Mouse (Mus musculus): Measurements from ENCODE around the gene Aldh1a3. TPM values are rescaled to one million over a fixed set of nuclear protein-coding genes. Genes with fewer than 3 reads are reported as not detected.

The Aldh1a3 gene
- 0.69 TPM in 2 replicates for polyA plus RNA-seq (2015; fragmentation: Nextera tagmentation; extraction: Ambion mirVana)

- peak; percentile 52; the same call in 1 of the 2 replicates for ATAC-seq (ENCODE audit: insufficient read depth)
- H3K9ac ChIP-seq = no peak within 1 kb of the TSS
- WGBS (ENCODE audit: insufficient replicate concordance) = under 1% methylated on average over 55 of the region's 56 CpGs
Observed at GRCm38 (mm10) chr7:66427437-66428161, at the start of gene Aldh1a3. Aldh1a3 (minus strand) TSS chr7:66427517.

GRCm38 (mm10) chr7:66476289-66476688 is 49.0 kb upstream of the Aldh1a3 start:
- Histone ChIP-seq H3K4me2 (no peak overlapping the region), H3K4me1 (replicated peaks) (no peaks in the 10 kb centered on the region; the same call in 1 of the 2 replicates), H3K36me3 (replicated peaks) (no peaks in the 10 kb centered on the region), H3K4me3 (replicated peaks) (no peak overlapping the region), H3K9ac (no peak overlapping the region), H3K27me3 (no peaks in the 10 kb centered on the region), H3K27ac (replicated peaks) (no peak overlapping the region), H3K9me3 (replicated peaks) (no peaks in the 10 kb centered on the region)
- WGBS (ENCODE audit: insufficient replicate concordance) = 57% methylated on average over 8 of the region's 8 CpGs
- no peak for ATAC-seq (ENCODE audit: insufficient read depth)

More at GRCm38 (mm10) chr7:66427437-66428161, at the start of gene Aldh1a3:
- Histone ChIP-seq H3K27me3 (peaks cover 65% of the 10 kb centered on the region), H3K4me2 (peak within 1 kb of the TSS; percentile 57), H3K9me3 (replicated peaks) (no peaks in the 10 kb centered on the region), H3K4me1 (replicated peaks) (no peaks in the 10 kb centered on the region; the same call in 1 of the 2 replicates), H3K36me3 (replicated peaks) (no peaks in the 10 kb centered on the region), H3K4me3 (replicated peaks) (peak within 1 kb of the TSS; percentile 40), H3K27ac (replicated peaks) (no peak within 1 kb of the TSS)

GRCm38 (mm10) chr7:66471641-66472216 is 44.4 kb upstream of the Aldh1a3 start:
- no peaks in the 10 kb centered on the region for H3K9me3 ChIP-seq (replicated peaks)

GRCm38 (mm10) chr7:66466641-66467040 is 39.3 kb upstream of the Aldh1a3 start:
- Histone ChIP-seq H3K4me3 (replicated peaks) (no peak overlapping the region), H3K27ac (replicated peaks) (no peak overlapping the region), H3K9me3 (replicated peaks) (no peaks in the 10 kb centered on the region), H3K4me2 (no peak overlapping the region), H3K27me3 (no peaks in the 10 kb centered on the region), H3K36me3 (replicated peaks) (no peaks in the 10 kb centered on the region), H3K4me1 (replicated peaks) (no peaks in the 10 kb centered on the region), H3K9ac (no peak overlapping the region)
- WGBS (ENCODE audit: insufficient replicate concordance) = 79% methylated on average over 14 of the region's 14 CpGs
- ATAC-seq (ENCODE audit: insufficient read depth) = no peak

More at GRCm38 (mm10) chr7:66471641-66472216, 44.4 kb upstream of the Aldh1a3 start:
- Histone ChIP-seq H3K4me2 (no peak overlapping the region), H3K27me3 (no peaks in the 10 kb centered on the region), H3K27ac (replicated peaks) (no peak overlapping the region), H3K9ac (no peak overlapping the region), H3K4me3 (replicated peaks) (no peak overlapping the region), H3K4me1 (replicated peaks) (no peaks in the 10 kb centered on the region), H3K36me3 (replicated peaks) (no peaks in the 10 kb centered on the region)
- 64% methylated on average over 12 of the region's 12 CpGs for WGBS (ENCODE audit: insufficient replicate concordance)
- no peak for ATAC-seq (ENCODE audit: insufficient read depth)

GRCm38 (mm10) chr7:66465241-66465640 is 37.9 kb upstream of the Aldh1a3 start:
- no peak overlapping the region for H3K27ac ChIP-seq (replicated peaks)
- H3K4me2 ChIP-seq = no peak overlapping the region
- H3K4me3 ChIP-seq (replicated peaks) = no peak overlapping the region
- H3K27me3 ChIP-seq = no peaks in the 10 kb centered on the region
- WGBS (ENCODE audit: insufficient replicate concordance) = 64% methylated on average over 5 of the region's 5 CpGs
- H3K9ac ChIP-seq = no peak overlapping the region
- no peaks in the 10 kb centered on the region for H3K4me1 ChIP-seq (replicated peaks)
- ATAC-seq (ENCODE audit: insufficient read depth) = no peak
- H3K9me3 ChIP-seq (replicated peaks) = no peaks in the 10 kb centered on the region
- H3K36me3 ChIP-seq (replicated peaks) = no peaks in the 10 kb centered on the region

DNA sequence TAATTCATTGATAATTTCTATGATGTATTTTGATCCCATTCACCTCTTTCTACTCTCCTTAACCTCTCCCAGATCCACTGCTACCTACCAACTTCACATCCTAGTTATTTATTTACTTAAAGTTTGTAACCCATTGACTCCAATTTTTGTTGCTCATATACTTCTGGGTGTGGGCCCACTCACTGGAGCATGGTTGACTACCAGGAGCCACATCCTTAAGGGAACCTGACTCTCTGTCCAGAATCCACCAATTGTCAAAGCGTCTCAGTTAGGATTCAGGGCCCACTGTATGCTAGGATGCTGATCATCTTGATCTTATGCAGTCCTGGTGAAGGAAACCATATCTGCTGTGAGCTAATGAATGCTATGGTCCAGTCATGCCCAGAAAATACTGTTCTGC is 35.8 kb upstream of the Aldh1a3 start:
- Histone ChIP-seq H3K4me2 (no peak overlapping the region), H3K27ac (replicated peaks) (no peak overlapping the region), H3K4me3 (replicated peaks) (no peak overlapping the region), H3K36me3 (replicated peaks) (no peaks in the 10 kb centered on the region), H3K27me3 (no peaks in the 10 kb centered on the region), H3K9ac (no peak overlapping the region), H3K4me1 (replicated peaks) (no peaks in the 10 kb centered on the region), H3K9me3 (replicated peaks) (no peaks in the 10 kb centered on the region)
- WGBS (ENCODE audit: insufficient replicate concordance) = 70% methylated on average over 1 of the region's 1 CpGs
- ATAC-seq (ENCODE audit: insufficient read depth) = no peak

- no peak overlapping the region for H3K27ac ChIP-seq (replicated peaks)
- peaks cover 3% of the 10 kb centered on the region; the same call in 1 of the 2 replicates for H3K4me1 ChIP-seq (replicated peaks)
- 56% methylated on average over 12 of the region's 12 CpGs for WGBS (ENCODE audit: insufficient replicate concordance)
- no peak for ATAC-seq (ENCODE audit: insufficient read depth)
- H3K27me3 ChIP-seq = 0 out of 2 replicates have a peak, but pooled peaks cover 3% of the 10 kb centered on the region
- no peak overlapping the region for H3K4me3 ChIP-seq (replicated peaks)
- H3K4me2 ChIP-seq = no peak overlapping the region
- H3K36me3 ChIP-seq (replicated peaks) = no peaks in the 10 kb centered on the region
- no peaks in the 10 kb centered on the region for H3K9me3 ChIP-seq (replicated peaks)
- H3K9ac ChIP-seq = no peak overlapping the region
Observed at GRCm38 (mm10) chr7:66451622-66452295, 24.4 kb upstream of the Aldh1a3 start.

DNA sequence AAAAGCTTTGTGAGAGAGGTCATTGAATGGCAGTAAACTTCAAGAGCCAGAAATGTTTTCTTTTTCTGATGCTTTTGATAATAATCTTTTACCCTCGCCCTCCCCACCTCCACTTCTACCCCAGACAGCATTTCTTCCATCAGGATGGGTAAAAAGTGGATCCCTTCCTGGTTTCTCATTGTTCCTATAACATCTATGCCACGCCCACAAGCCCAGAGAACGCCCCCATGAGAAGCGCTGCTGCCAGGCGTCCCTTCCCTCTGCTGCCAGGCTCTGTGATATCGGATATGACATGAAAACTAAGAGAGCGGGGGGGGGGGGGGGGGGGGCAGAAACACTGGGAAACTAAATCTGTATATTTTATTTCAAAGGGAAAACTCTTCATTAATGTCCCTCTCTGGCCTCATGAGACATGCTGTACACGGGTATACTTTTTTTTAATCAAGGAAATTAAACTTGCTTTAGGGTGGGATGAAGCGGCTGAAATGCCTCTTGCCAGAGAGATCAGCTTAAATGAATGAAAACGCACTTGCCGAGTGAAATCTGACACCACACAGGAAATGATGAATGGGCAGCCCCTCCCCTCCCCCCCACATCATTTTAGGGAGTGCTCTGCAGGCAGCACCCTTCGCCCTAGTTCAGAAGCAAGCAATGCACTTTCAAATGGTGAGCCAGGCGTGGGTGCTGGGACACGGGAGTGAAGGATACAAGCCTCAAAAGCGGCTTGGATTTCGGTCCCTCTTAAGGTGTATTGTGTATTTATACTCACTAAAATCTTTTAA is 22.8 kb upstream of the Aldh1a3 start:
- H3K27me3 ChIP-seq = 0 out of 2 replicates have a peak, but pooled peaks cover 3% of the 10 kb centered on the region
- H3K4me3 ChIP-seq (replicated peaks) = no peak overlapping the region
- no peak for ATAC-seq (ENCODE audit: insufficient read depth)
- H3K27ac ChIP-seq (replicated peaks) = no peak overlapping the region
- H3K9me3 ChIP-seq (replicated peaks) = no peaks in the 10 kb centered on the region
- H3K4me1 ChIP-seq (replicated peaks) = peaks cover 3% of the 10 kb centered on the region; the same call in 1 of the 2 replicates
- H3K4me2 ChIP-seq = peak overlapping the region; percentile 40
- 9% methylated on average over 16 of the region's 16 CpGs for WGBS (ENCODE audit: insufficient replicate concordance)
- no peak overlapping the region for H3K9ac ChIP-seq
- H3K36me3 ChIP-seq (replicated peaks) = no peaks in the 10 kb centered on the region

GRCm38 (mm10) chr7:66448786-66449540 is 21.6 kb upstream of the Aldh1a3 start:
- no peak overlapping the region for H3K4me2 ChIP-seq
- no peak overlapping the region for H3K9ac ChIP-seq
- 0 out of 2 replicates have a peak, but pooled peaks cover 3% of the 10 kb centered on the region for H3K27me3 ChIP-seq
- H3K4me3 ChIP-seq (replicated peaks) = no peak overlapping the region
- 60% methylated on average over 15 of the region's 15 CpGs for WGBS (ENCODE audit: insufficient replicate concordance)
- ATAC-seq (ENCODE audit: insufficient read depth) = no peak
- no peak overlapping the region for H3K27ac ChIP-seq (replicated peaks)
- H3K9me3 ChIP-seq (replicated peaks) = no peaks in the 10 kb centered on the region
- H3K4me1 ChIP-seq (replicated peaks) = peaks cover 3% of the 10 kb centered on the region; the same call in 1 of the 2 replicates
- H3K36me3 ChIP-seq (replicated peaks) = no peaks in the 10 kb centered on the region

- no peak for ATAC-seq (ENCODE audit: insufficient read depth)
- no peak overlapping the region for H3K9ac ChIP-seq
- WGBS (ENCODE audit: insufficient replicate concordance) = 46% methylated on average over 10 of the region's 10 CpGs
Observed at GRCm38 (mm10) chr7:66448304-66448703, 21.0 kb upstream of the Aldh1a3 start.

More at GRCm38 (mm10) chr7:66448304-66448703, 21.0 kb upstream of the Aldh1a3 start:
- H3K9me3 ChIP-seq (replicated peaks) = no peaks in the 10 kb centered on the region
- H3K4me1 ChIP-seq (replicated peaks) = peaks cover 3% of the 10 kb centered on the region; the same call in 1 of the 2 replicates
- no peak overlapping the region for H3K4me2 ChIP-seq
- H3K27me3 ChIP-seq = 0 out of 2 replicates have a peak, but pooled peaks cover 3% of the 10 kb centered on the region
- no peak overlapping the region for H3K4me3 ChIP-seq (replicated peaks)
- no peak overlapping the region for H3K27ac ChIP-seq (replicated peaks)
- no peaks in the 10 kb centered on the region for H3K36me3 ChIP-seq (replicated peaks)

Data from liver, embryonic 15.5 days (tissue).